17 mouse cellular contexts compared by ENCODE assay signal in the genomic region with DNA sequence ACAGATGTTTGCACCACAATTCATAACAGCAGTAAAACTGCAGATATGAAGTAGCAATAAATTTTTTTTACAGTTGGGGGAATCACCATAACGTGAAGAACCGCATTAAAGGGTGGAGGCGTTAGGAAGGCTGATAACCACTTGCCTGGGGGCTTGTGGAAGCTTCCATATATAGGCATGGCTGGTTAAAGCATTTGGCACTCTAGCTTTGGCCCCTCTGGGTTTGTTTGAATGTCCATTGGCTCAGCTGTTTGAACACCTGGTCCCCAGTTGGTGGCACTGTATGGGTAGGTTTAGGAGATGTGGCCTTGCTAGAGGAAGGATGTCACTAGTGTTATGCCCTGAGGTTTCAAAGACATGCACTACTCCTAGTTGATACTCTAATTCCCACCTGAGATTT. TPM values are rescaled to one million over a fixed set of nuclear protein-coding genes. Genes with fewer than 3 reads are reported as not detected.
A peak's percentile ranks its signal among the peaks of the same experiment; 100 is the strongest.
DNase-seq lines count a peak whose midpoint lies in the region; ATAC-seq lines count a peak whose summit lies in the region.
"Had no signal": no experiment of that assay in that cellular context is flagged by ENCODE, and none has a peak within 500 bp of the region (broad histone marks: within the 10 kb centered on the region; RNA-seq: fewer than 3 reads in every experiment).

No protein-coding gene starts in this region.

- 87% methylated on average over 3 of the region's 3 CpGs for WGBS in limb, embryonic 11.5 days
- 79% methylated on average over 3 of the region's 3 CpGs for WGBS in limb, embryonic 10.5 days
- WGBS in intestine, embryonic 14.5 days, result 74% methylated on average over 3 of the region's 3 CpGs

- no peak overlapping the region for H3K4me2 ChIP-seq in limb, embryonic 11.5 days (ENCODE audit: low read depth, severe bottlenecking)
- no peak overlapping the region for H3K4me2 ChIP-seq in intestine, embryonic 14.5 days (ENCODE audit: low read length)
- H3K4me2 ChIP-seq: forebrain, embryonic 12.5 days; stomach, embryonic 15.5 days had no signal

- peak; percentile 79 for DNase-seq in heart, adult 11 months
- DNase-seq in heart, adult 9 months (ENCODE audit: low spot score in 2 of 2), result no peak
- DNase-seq in limb, embryonic 11.5 days (ENCODE audit: low spot score), result peak; percentile 19
- DNase-seq in limb, embryonic 10.5 days (ENCODE audit: low spot score), result no peak
- peak; percentile 48 for DNase-seq in intestine, embryonic 14.5 days (ENCODE audit: low spot score)
- peak; percentile 30 for DNase-seq in splenic B cell, adult 2 months (ENCODE audit: low read depth, low spot score)
- DNase-seq in frontal cortex, adult 2 months (ENCODE audit: extremely low spot score in 1 of 2, low spot score in 1 of 2), result no peak
- DNase-seq in ovary, postnatal 10 days (ENCODE audit: low spot score), result no peak
- DNase-seq: adrenal gland, adult 2 months; cerebellum, adult 9-10 months; kidney, adult 8-10 months; retina, postnatal 1 day; thymus, postnatal 14 days had no signal

- H3K27me3 ChIP-seq in limb, embryonic 11.5 days (ENCODE audit: control insufficient read depth, insufficient read depth, low read length), result no peaks in the 10 kb centered on the region
- H3K27me3 ChIP-seq in limb, embryonic 10.5 days (ENCODE audit: low read depth, poor library complexity, severe bottlenecking), result no peaks in the 10 kb centered on the region
- H3K27me3 ChIP-seq in intestine, embryonic 14.5 days (replicated peaks; ENCODE audit: control insufficient read depth, insufficient read depth, low read length), result no peaks in the 10 kb centered on the region
- H3K27me3 ChIP-seq in splenic B cell, adult 2 months (ENCODE audit: control insufficient read depth, insufficient read depth, low read length, poor library complexity, severe bottlenecking), result no peaks in the 10 kb centered on the region
- H3K27me3 ChIP-seq: forebrain, embryonic 12.5 days; stomach, embryonic 15.5 days had no signal

- H3K4me1 ChIP-seq in limb, embryonic 11.5 days (ENCODE audit: control insufficient read depth, insufficient read depth, low read length), result no peaks in the 10 kb centered on the region
- peaks cover 10% of the 10 kb centered on the region; the same call in 1 of the 2 replicates for H3K4me1 ChIP-seq in limb, embryonic 10.5 days
- no peaks in the 10 kb centered on the region for H3K4me1 ChIP-seq in intestine, embryonic 14.5 days (replicated peaks; ENCODE audit: control insufficient read depth, insufficient read depth, low read length)
- H3K4me1 ChIP-seq: stomach, embryonic 15.5 days had no signal

- no peak for ATAC-seq in limb, embryonic 11.5 days (ENCODE audit: insufficient number of reproducible peaks, low FRiP score, low TSS enrichment, low read depth)
- no peak for ATAC-seq in intestine, embryonic 14.5 days (replicated peaks; ENCODE audit: low FRiP score, low TSS enrichment, low read depth)

- H3K36me3 ChIP-seq in limb, embryonic 11.5 days (ENCODE audit: control insufficient read depth, insufficient read depth, low read length), result no peaks in the 10 kb centered on the region
- no peaks in the 10 kb centered on the region for H3K36me3 ChIP-seq in limb, embryonic 10.5 days
- H3K36me3 ChIP-seq in intestine, embryonic 14.5 days (ENCODE audit: control insufficient read depth, insufficient read depth, low read length), result no peaks in the 10 kb centered on the region
- H3K36me3 ChIP-seq in splenic B cell, adult 2 months (ENCODE audit: control insufficient read depth, insufficient read depth, low read length, poor library complexity, severe bottlenecking), result no peaks in the 10 kb centered on the region
- H3K36me3 ChIP-seq: forebrain, embryonic 12.5 days; hindbrain, embryonic 10.5 days; stomach, embryonic 15.5 days had no signal

- H3K9ac ChIP-seq in limb, embryonic 11.5 days (ENCODE audit: low read length), result no peak overlapping the region
- H3K9ac ChIP-seq in intestine, embryonic 14.5 days (ENCODE audit: low read length), result no peak overlapping the region
- H3K9ac ChIP-seq: forebrain, embryonic 12.5 days; stomach, embryonic 15.5 days had no signal

- H3K4me3 ChIP-seq in limb, embryonic 11.5 days (ENCODE audit: low read depth, low read length), result no peak overlapping the region
- no peak overlapping the region for H3K4me3 ChIP-seq in limb, embryonic 10.5 days
- no peak overlapping the region for H3K4me3 ChIP-seq in intestine, embryonic 14.5 days (ENCODE audit: low read depth, low read length)
- H3K4me3 ChIP-seq: forebrain, embryonic 12.5 days; hindbrain, embryonic 10.5 days; layer of hippocampus, adult 2 months; stomach, embryonic 15.5 days had no signal

- H3K27ac ChIP-seq in limb, embryonic 11.5 days (replicated peaks; ENCODE audit: low read depth, low read length), result no peak overlapping the region
- no peak overlapping the region for H3K27ac ChIP-seq in limb, embryonic 10.5 days
- H3K27ac ChIP-seq in intestine, embryonic 14.5 days (ENCODE audit: low read depth), result no peak overlapping the region
- H3K27ac ChIP-seq: forebrain, embryonic 12.5 days; hindbrain, embryonic 10.5 days; layer of hippocampus, adult 2 months; stomach, embryonic 15.5 days had no signal

- H3K9me3 ChIP-seq in limb, embryonic 11.5 days (ENCODE audit: control insufficient read depth, low read length), result no peaks in the 10 kb centered on the region
- H3K9me3 ChIP-seq in limb, embryonic 10.5 days (replicated peaks), result no peaks in the 10 kb centered on the region
- no peaks in the 10 kb centered on the region for H3K9me3 ChIP-seq in intestine, embryonic 14.5 days (ENCODE audit: control insufficient read depth, low read length)
- H3K9me3 ChIP-seq: forebrain, embryonic 12.5 days; hindbrain, embryonic 10.5 days; stomach, embryonic 15.5 days had no signal

RNA-seq across cellular contexts. Expression of gene Sgms1, which starts 27.0 kb away (rescaled TPM):
- polyA plus RNA-seq in limb, embryonic 11.5 days (2014; fragmentation: Nextera tagmentation; extraction: Ambion mirVana), result 13.5 and 14.9 TPM in 2 replicates
- polyA plus RNA-seq in limb, embryonic 10.5 days (2016; fragmentation: Nextera tagmentation; extraction: Ambion mirVana), result 14.3 and 15.7 TPM in 2 replicates
- polyA plus RNA-seq in intestine, embryonic 14.5 days (2014; fragmentation: Nextera tagmentation; extraction: Ambion mirVana), result 37.5 and 38.2 TPM in 2 replicates
- polyA plus RNA-seq in frontal cortex, adult 2 months (2012; rRNA removed), result 26.3 and 27.9 TPM in 2 replicates

Comparison
In these comparisons a context has a peak if more than half of its experiments do, and no peak if none do; other contexts are left out.
1. DNase-seq: peak in heart, adult 11 months (single experiment), limb, embryonic 11.5 days (single experiment), intestine, embryonic 14.5 days (single experiment) and splenic B cell, adult 2 months (single experiment); none in heart, adult 9 months (0 of 2), limb, embryonic 10.5 days (single experiment), frontal cortex, adult 2 months (0 of 2) and ovary, postnatal 10 days (single experiment).